Mouse (Mus musculus): ENCODE measurements at regions not wholly inside any gene's neighbourhood (a gene's known extent, or its start where the extent isn't known, plus 50 kb on each side); places are given as distances from the start of the nearest gene placed in this dataset.
A peak's percentile ranks its signal among the peaks of the same experiment; 100 is the strongest.
"Not testable (repeated sequence)": the region's sequence is repeated elsewhere in the genome, so short reads cannot be mapped to it uniquely, and the experiment has no call there.

DNA sequence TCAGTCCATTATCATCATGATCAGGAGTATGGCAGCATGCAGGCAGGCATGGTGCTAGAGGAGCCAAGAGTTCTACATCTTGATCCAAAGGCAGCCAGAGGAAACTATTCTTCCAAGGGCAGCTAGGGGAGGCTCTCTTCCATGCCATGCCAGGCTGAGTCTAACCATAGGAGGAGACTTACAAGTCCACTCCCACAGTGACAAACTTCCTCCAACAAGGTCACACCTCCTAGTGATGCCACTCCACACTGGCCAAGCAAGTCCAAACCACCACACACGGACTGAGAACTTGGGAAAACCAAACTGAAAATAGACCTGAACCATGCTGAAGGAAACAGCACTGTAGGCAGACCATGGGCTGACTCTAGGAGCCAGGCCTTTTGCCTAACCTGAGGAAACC is 197.4 kb downstream of the Prex1 start:
- Histone ChIP-seq H3K36me3 (ENCODE audit: control insufficient read depth, insufficient read depth) (no peaks in the 10 kb centered on the region), H3K27me3 (ENCODE audit: control insufficient read depth, insufficient read depth, insufficient read length) (peaks cover 12% of the 10 kb centered on the region), H3K79me2 (ENCODE audit: control insufficient read depth, insufficient read depth) (no peaks in the 10 kb centered on the region), H3K4me2 (ENCODE audit: low read depth) (no peak overlapping the region), H3ac (ENCODE audit: control insufficient read depth, insufficient read length) (no peak overlapping the region), H3K4me3 (no peak overlapping the region)
- no peak for TF ChIP-seq TCF3 (IDR thresholded peaks at IDR 0.05; ENCODE audit: insufficient read length, low read depth)
- no peak for TF ChIP-seq TCF12 (IDR thresholded peaks at IDR 0.05; ENCODE audit: insufficient read depth, poor library complexity, severe bottlenecking)
- TF ChIP-seq MYOG (IDR thresholded peaks at IDR 0.05; ENCODE audit: control insufficient read depth in 1 of 3, insufficient read depth in 1 of 3, insufficient read length in 2 of 3, low read depth in 2 of 3), result no peak
- no peak for TF ChIP-seq E2F4 (IDR thresholded peaks at IDR 0.05; ENCODE audit: insufficient read depth)
- TF ChIP-seq CEBPB (IDR thresholded peaks at IDR 0.05; ENCODE audit: insufficient read depth, poor library complexity, severe bottlenecking), result no peak
- TF ChIP-seq POLR2A (IDR thresholded peaks at IDR 0.05; ENCODE audit: insufficient read length, low read depth), result no peak
- no peak for TF ChIP-seq USF1 (IDR thresholded peaks at IDR 0.05; ENCODE audit: low read depth)
- TF ChIP-seq MAX (IDR thresholded peaks at IDR 0.05; ENCODE audit: low read depth), result no peak
- TF ChIP-seq MYOD1 (IDR thresholded peaks at IDR 0.05; ENCODE audit: control insufficient read depth in 1 of 3, insufficient read length in 2 of 3, low read depth in 2 of 3), result no peak
- no peak for TF ChIP-seq POLR2AphosphoS2 (IDR thresholded peaks at IDR 0.05; ENCODE audit: insufficient read length, low read depth)
- no peak for TF ChIP-seq REST (IDR thresholded peaks at IDR 0.05; ENCODE audit: insufficient read depth, insufficient read length)
- no peak for TF ChIP-seq SRF (IDR thresholded peaks at IDR 0.05; ENCODE audit: control insufficient read depth, insufficient read length, low read depth)

DNA sequence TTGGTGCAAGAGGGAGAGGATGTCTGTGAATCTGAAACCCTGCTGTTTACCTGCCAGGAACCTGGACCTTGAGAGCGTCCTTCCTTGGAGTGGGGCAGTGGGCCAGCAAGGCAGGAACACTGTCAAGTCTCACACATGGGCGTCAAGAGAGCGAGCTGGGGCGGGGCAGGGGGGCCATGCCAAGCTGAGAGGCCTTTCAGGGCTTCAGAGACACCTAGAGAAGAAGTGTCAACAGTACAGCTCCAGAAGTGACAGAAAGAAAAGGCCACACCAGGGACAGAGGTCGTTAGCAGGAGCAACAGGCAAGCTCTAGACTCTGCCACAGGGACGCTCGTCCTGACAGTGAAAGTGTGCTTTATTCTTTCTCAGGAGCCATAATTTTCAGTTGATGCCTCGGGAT is 199.0 kb downstream of the Prex1 start:
- Histone ChIP-seq H3K36me3 (ENCODE audit: control insufficient read depth, insufficient read depth) (no peaks in the 10 kb centered on the region), H3ac (ENCODE audit: control insufficient read depth, insufficient read length) (no peak overlapping the region), H3K4me3 (no peak overlapping the region), H3K4me2 (ENCODE audit: low read depth) (no peak overlapping the region), H3K27me3 (ENCODE audit: control insufficient read depth, insufficient read depth, insufficient read length) (peaks cover 6% of the 10 kb centered on the region), H3K79me2 (ENCODE audit: control insufficient read depth, insufficient read depth) (no peaks in the 10 kb centered on the region)
- TF ChIP-seq REST (IDR thresholded peaks at IDR 0.05; ENCODE audit: insufficient read depth, insufficient read length) (no peak), E2F4 (IDR thresholded peaks at IDR 0.05; ENCODE audit: insufficient read depth) (no peak), USF1 (IDR thresholded peaks at IDR 0.05; ENCODE audit: low read depth) (no peak), MAX (IDR thresholded peaks at IDR 0.05; ENCODE audit: low read depth) (no peak), POLR2AphosphoS2 (IDR thresholded peaks at IDR 0.05; ENCODE audit: insufficient read length, low read depth) (no peak), CEBPB (IDR thresholded peaks at IDR 0.05; ENCODE audit: insufficient read depth, poor library complexity, severe bottlenecking) (no peak), TCF12 (IDR thresholded peaks at IDR 0.05; ENCODE audit: insufficient read depth, poor library complexity, severe bottlenecking) (no peak), TCF3 (IDR thresholded peaks at IDR 0.05; ENCODE audit: insufficient read length, low read depth) (no peak)

DNA sequence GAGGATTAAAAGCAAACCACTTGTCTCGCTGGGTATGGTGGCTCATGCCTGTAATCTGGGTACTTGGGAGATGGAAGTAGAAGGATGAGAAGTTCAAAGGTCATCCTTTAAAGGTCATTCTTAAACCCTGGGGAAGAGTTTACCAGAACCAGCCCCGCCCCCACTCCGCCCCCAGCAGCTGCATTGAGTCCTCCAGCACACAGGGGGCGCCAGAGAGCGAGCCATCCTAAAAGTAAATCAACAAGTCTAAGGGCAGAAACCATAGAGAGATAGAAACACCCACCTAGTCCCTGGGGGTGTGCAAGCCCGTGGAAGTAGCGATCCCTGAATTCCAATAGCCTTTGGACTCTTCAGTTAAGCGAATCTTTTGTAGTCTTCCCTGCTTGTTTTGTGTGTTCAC is 201.1 kb downstream of the Prex1 start:
- Histone ChIP-seq H3K79me2 (ENCODE audit: control insufficient read depth, insufficient read depth) (no peaks in the 10 kb centered on the region), H3K4me2 (ENCODE audit: low read depth) (no peak overlapping the region), H3K27me3 (ENCODE audit: control insufficient read depth, insufficient read depth, insufficient read length) (peaks cover 6% of the 10 kb centered on the region), H3K36me3 (ENCODE audit: control insufficient read depth, insufficient read depth) (no peaks in the 10 kb centered on the region), H3K4me3 (no peak overlapping the region), H3ac (ENCODE audit: control insufficient read depth, insufficient read length) (no peak overlapping the region)
- TF ChIP-seq TCF3 (IDR thresholded peaks at IDR 0.05; ENCODE audit: insufficient read length, low read depth), result no peak
- TF ChIP-seq POLR2A (IDR thresholded peaks at IDR 0.05; ENCODE audit: insufficient read length, low read depth), result no peak
- TF ChIP-seq MYOD1 (IDR thresholded peaks at IDR 0.05; ENCODE audit: control insufficient read depth in 1 of 3, insufficient read length in 2 of 3, low read depth in 2 of 3), result no peak
- no peak for TF ChIP-seq MYOG (IDR thresholded peaks at IDR 0.05; ENCODE audit: control insufficient read depth in 1 of 3, insufficient read depth in 1 of 3, insufficient read length in 2 of 3, low read depth in 2 of 3)
- TF ChIP-seq POLR2AphosphoS2 (IDR thresholded peaks at IDR 0.05; ENCODE audit: insufficient read length, low read depth), result no peak
- no peak for TF ChIP-seq TCF12 (IDR thresholded peaks at IDR 0.05; ENCODE audit: insufficient read depth, poor library complexity, severe bottlenecking)
- TF ChIP-seq CEBPB (IDR thresholded peaks at IDR 0.05; ENCODE audit: insufficient read depth, poor library complexity, severe bottlenecking), result no peak
- no peak for TF ChIP-seq SRF (IDR thresholded peaks at IDR 0.05; ENCODE audit: control insufficient read depth, insufficient read length, low read depth)

DNA sequence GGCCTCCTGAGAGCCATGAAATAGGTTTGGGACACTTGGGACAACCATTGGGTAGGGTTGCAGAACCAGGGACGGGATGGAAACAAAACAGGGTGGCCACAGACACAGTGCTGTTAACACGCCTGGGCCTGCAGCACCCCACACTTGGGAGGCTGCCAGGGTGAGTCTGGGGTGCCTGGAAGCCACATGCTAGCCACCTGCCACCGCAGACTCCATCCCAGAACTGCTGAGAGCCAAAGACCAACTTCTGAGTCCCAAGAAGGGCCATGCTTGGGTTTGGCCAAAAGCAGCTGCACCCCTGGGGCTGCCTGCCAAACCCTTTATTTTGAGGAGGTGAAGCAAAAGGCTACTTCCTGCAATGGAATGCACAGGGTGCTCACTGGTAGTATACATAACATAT is 202.2 kb downstream of the Prex1 start:
- TF ChIP-seq MYOD1 (IDR thresholded peaks at IDR 0.05; ENCODE audit: control insufficient read depth in 1 of 3, insufficient read length in 2 of 3, low read depth in 2 of 3), result peak in 2 of 3 experiments; percentile 55
- peak in 1 of 3 experiments; percentile 65 for TF ChIP-seq MYOG (IDR thresholded peaks at IDR 0.05; ENCODE audit: control insufficient read depth in 1 of 3, insufficient read depth in 1 of 3, insufficient read length in 2 of 3, low read depth in 2 of 3)
- TF ChIP-seq TCF12 (IDR thresholded peaks at IDR 0.05; ENCODE audit: insufficient read depth, poor library complexity, severe bottlenecking), result peak; percentile 47
- H3K27me3 ChIP-seq (ENCODE audit: control insufficient read depth, insufficient read depth, insufficient read length); H3K4me3 ChIP-seq; H3ac ChIP-seq (ENCODE audit: control insufficient read depth, insufficient read length); H3K4me2 ChIP-seq (ENCODE audit: low read depth); H3K79me2 ChIP-seq (ENCODE audit: control insufficient read depth, insufficient read depth); H3K36me3 ChIP-seq (ENCODE audit: control insufficient read depth, insufficient read depth): not testable (repeated sequence)

DNA sequence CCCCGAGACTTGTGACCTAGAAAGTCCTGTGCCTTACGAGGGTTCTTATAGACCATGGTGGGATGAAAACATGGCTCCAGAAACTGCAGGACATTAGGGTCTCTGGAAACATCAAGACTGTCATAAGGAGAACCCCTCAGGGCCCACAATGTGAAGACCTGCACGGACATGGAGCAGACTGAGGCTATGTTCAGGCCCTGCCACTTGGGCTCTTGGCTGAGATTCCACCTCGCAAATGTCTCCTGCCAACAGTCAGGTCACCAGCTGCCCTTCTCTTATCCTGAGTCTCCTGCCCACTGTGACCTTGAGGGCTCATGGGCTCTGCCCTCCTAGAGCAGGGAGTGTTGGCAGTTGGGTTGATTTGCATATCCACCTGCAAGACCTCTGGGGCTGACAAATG is 202.9 kb downstream of the Prex1 start:
- Histone ChIP-seq H3K4me2 (ENCODE audit: low read depth) (no peak overlapping the region), H3K4me3 (no peak overlapping the region), H3K27me3 (ENCODE audit: control insufficient read depth, insufficient read depth, insufficient read length) (peaks cover 6% of the 10 kb centered on the region), H3K36me3 (ENCODE audit: control insufficient read depth, insufficient read depth) (no peaks in the 10 kb centered on the region), H3K79me2 (ENCODE audit: control insufficient read depth, insufficient read depth) (no peaks in the 10 kb centered on the region), H3ac (ENCODE audit: control insufficient read depth, insufficient read length) (no peak overlapping the region)
- no peak for TF ChIP-seq E2F4 (IDR thresholded peaks at IDR 0.05; ENCODE audit: insufficient read depth)
- peak in 1 of 3 experiments; percentile 42 for TF ChIP-seq MYOG (IDR thresholded peaks at IDR 0.05; ENCODE audit: control insufficient read depth in 1 of 3, insufficient read depth in 1 of 3, insufficient read length in 2 of 3, low read depth in 2 of 3)
- peak in 1 of 3 experiments; percentile 17 for TF ChIP-seq MYOD1 (IDR thresholded peaks at IDR 0.05; ENCODE audit: control insufficient read depth in 1 of 3, insufficient read length in 2 of 3, low read depth in 2 of 3)
